Mouse (Mus musculus) WW6 (cell line): ENCODE results near the gene Ap1g1.
A peak's percentile ranks its signal among the peaks of the same experiment; 100 is the strongest.

Source experiments
- DNase-seq: peaks from one replicate; pipeline ENCODE4 v3.0.0-alpha.2; 2013; ENCODE audit warnings: low read depth, low spot score

The Ap1g1 gene

DNA sequence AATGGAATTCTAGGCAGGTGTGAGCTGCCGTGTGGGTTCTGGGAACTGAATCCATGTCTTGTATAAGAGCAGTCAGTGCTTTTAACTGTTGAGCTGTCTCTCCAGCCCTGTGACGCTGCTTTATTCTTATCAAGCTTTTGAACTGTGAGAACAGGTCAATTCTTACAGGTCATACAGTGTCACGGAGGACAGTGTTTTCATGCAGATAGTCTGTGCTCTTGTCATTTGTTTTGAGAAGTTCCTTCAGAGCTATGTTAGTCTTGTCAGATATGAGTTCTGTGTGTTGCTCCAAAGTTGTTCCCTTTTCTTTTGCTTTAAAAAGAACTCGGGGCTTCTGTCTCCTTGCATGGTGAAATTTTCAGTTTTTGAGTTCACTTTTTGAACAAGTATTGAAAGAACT, 2.2 kb downstream of the Ap1g1 start:
- no peak for DNase-seq

DNA sequence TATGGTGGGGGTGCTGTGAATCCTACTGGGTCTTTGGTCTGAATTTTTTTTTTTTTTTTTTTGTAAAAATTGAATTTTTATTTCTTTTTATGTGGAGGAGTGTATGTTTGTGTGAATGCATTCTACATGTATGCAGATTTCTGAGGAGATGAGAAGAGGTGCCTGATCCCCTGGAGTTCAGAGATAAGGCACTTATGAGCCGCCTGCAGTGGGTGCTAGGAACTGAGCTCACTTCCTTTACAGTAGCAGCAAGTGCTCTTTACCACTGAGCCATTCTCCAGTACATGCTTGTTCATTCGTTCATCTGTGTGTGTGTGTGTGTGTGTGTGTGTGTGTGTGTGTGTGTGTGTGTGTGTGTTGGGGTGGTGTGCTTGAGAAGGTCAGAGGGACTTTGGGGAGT, 12.6 kb downstream of the Ap1g1 start:
- no peak for DNase-seq

DNA sequence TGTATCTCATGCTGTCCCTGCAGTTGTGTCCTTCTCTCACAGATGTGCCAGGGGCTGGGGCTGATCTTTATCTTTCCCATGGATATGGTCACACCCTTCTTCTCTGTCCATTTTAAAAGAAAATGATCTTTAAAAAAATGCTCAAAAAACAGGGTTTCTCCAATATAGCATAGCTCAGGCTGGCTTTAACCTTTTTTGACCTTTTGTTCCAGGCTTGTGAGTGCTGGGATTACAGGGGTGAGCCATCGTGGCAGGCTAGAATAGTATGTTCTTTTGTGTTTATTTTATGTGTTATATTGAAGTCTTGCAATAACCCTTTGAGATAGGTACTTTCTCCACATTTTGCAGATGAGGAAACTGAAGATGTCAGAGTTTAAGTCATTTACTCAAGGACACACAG, 16.8 kb downstream of the Ap1g1 start:
- no peak for DNase-seq

DNA sequence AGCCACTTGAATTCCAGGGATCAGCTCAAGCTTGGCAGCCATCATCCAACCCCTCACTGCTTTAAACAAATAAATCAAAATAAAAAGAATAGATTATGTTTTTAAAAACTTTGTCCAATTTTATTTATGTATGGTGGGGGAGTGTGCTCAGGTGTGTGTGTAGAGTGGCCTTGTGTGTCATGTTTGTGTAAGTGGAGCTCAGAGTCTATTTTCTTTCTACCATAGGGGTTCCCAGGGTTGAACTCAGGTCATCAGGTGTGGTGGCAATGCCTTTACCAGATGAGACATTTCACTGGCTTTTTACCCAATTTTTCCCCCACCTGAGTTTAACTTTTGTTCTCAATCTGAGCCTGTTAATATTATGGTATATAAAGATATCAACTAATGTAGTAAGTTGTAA, 20.4 kb downstream of the Ap1g1 start:
- DNase-seq: no peak

DNA sequence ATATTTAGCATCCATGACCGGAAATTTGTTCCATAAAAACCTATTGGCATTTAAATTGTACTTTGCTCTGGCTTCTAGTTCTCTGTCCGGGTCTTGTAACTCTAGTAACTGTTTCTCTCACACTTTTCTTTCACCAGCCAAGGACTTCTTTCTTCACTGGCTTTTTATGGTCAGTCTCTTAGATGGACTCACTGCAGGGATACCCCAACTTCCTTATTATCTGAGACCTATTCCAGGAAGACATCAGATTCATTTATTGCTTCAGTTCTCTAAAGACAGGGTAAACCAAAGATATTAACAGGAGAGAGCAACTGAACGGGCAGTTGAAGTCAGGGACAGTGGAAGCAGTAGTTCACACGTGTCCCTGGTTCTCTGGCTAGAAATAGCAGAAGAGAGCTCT, 20.9 kb downstream of the Ap1g1 start:
- DNase-seq: no peak

DNA sequence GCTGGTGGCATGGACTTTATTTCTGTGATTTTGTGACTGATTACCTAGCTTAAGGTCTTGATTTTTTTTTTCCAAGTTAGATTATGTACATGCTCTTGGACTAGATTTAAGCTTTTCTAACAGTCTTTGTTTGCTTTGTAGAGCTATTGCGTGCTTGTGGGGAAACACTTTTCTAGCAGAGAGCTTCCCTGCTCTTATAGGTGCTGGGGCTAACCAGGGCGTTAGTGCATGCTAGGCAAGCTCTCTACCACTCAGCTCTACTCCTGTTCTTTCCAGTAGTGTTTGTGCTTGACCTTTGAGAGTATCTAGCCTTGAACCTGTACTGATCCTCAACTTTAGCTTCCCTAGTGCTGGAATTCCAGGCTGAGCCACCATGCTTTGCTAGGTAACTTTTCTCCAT, 22.0 kb downstream of the Ap1g1 start:
- DNase-seq: no peak

DNA sequence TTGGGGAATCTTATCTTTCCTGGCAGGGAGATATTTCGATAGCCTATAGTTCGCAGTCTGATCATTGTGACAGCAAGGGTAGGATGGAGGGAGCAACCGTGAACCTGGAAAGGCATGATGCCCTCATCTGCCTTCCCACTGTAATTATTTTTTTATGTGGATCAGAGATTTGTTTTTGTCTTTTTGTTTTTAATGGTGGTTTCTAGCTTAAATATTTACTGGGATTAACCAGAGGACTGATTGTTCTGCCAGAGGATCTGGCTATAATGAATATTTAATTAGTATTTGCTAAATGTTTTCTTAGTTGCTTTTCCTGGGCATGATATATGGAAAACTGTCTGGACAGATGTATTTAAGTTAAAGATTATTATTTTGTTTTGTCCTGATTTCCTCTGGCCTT, 24.9 kb downstream of the Ap1g1 start:
- DNase-seq: no peak

DNA sequence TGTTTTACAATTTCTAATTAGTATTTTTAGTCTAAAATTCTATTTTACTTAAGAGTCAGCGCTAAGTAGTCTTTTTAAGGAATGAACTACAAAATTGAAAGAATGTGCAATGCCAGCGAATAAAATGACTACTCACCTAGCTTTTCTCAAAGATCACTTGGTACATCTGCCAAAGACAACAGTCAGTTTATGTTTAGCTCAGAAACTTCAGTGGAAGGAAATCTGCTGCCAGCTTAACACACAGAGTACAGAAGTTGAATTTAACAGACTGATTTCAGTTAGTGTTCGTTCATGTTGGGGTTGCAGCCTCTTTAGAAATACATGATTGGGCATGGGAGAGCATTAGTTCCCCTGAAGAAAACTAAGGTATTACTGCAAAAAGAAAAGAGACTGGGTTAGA, 25.4 kb downstream of the Ap1g1 start:
- DNase-seq: no peak

DNA sequence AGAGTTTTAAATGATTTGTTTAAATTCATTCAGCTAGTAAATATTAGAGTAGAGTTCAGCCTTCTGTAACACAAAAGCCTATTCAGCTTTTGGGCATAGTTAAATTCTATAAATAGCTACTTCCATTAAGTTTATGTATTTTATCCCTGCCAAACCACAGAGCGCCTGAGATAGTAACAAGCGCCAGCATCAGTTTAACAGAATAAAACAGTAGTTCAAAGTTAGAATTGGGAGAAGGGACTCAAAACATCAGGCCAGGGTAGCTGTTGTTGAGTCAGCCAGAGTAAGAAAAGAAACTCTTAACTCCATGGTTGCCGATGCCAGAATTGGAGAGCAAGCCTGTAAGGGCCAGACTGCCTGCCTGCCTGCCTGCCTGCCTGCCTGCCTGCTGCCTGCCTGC, 28.2 kb downstream of the Ap1g1 start:
- no peak for DNase-seq

DNA sequence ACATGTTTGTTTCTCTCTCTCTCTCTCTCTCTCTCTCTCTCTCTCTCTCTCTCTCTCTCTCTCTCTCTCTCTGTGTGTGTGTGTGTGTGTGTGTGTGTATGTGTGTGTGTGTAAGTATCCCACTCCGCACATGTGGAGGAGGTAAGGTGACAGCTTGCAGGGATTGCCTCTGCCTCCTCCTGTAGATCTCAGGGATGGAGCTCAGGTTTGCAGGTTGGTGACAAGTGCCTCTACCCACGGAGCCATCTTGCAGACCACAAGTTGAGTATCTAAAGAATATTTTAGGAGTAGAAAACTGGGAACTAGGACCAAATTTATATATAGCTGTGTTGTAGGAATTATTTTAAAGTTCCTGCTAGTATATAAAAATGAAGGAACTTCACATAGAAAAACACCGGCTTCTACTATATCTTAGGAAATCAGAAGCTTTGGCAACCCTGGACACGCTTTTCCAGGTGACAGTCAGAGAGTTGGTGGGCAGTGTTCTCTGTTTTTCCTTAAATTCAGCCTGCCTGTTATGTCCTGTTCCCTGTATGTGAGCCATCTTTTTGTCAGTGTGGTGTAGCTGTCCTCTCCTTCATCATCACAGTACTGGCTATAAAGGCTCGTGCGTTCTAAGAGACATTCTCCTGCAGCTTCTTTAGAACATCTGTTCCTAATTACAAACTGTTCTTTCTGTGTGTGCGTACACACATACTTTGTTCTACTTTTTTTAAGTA, 29.2 kb downstream of the Ap1g1 start:
- DNase-seq: no peak

DNA sequence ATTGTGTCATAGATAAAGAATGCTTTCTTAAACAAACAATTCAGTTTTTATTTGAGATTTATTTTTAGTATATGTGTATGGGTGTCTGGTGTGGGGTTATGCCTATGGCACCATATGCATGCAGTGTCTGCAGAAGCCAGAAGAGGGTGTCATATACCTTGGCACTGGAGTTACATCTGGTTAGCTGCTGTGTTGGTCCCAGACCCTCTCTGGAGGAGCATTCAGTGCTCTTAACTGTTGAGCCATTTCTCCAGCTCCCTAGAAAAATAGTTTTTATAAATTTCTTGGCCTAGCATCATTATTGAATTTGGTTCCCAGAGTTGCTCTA, 29.7 kb downstream of the Ap1g1 start:
- DNase-seq: no peak

DNA sequence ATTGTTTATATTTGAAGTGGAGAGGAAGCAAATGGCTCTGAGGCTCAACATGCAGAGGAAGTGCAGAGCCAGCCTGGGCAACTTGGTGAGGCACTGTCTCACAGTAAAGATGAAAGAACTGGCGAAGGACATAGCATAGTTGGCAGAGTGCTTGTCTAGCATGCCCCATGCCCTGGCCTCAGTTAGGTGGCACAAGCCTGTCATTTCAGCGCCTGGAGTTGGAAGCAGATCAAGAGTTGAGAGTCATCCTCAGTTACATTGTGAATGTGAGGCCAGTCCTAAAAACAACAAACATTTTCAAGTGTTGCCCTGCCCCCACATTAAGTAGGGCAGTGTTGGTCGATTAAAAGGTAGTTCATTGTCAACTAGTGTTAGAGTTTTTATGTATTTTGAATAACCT, 32.1 kb downstream of the Ap1g1 start:
- no peak for DNase-seq

DNA sequence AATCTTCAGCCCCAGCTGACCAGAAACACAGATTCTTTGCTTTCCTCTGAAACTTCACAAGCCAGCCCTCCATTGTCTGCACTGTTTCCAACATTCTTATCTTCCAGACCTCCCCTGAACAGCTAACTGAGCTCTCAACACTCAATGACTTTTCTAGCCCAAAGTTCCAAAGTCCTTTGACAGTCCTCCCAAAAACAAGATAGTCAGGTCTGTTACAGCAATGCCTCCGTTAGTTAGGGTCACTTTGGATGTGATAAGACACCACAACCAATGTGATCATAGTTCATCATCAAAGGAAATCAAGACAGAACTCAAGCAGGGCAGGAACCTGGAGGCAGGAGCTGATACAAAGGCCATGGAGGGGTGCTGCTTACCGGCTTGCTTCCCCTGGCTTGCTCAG, 36.9 kb downstream of the Ap1g1 start:
- no peak for DNase-seq

DNA sequence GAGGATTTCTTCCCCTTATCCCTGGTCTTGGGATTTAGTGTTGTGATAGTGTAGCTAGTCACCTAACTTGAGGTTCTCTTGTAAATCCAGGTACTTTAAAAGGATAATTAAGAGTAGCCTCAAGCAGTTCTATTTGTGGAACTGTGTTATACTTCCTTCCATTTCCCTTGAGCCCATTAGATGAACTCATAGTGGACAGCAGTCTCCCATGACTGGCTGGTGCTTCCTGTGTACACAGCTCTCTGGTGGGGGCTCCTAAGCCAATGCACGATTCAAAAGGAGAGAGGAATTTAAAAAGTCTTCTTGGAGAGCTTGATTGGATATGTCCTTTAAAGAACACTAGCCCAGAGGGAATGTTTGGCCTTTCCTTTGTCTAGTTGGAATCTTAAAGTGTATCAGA, 39.6 kb downstream of the Ap1g1 start:
- no peak for DNase-seq

DNA sequence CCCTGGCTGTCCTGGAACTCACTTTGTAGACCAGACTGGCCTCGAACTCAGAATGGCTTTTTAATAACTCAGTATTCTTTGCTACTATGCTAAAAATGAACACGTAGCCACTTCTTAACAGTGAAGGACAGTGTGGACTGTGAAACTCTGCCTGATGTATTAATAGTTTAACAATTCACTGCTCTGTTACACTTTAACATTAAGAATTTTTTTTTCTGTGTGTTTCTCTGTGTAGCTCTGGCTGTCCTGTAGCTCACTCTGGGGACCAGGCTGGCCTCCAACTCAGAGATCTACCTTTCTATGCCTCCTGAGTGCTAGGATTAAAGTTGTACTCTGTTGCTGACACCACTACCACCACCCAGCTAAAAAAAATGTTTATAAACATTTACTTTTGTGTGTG, 45.2 kb downstream of the Ap1g1 start:
- DNase-seq: no peak

DNA sequence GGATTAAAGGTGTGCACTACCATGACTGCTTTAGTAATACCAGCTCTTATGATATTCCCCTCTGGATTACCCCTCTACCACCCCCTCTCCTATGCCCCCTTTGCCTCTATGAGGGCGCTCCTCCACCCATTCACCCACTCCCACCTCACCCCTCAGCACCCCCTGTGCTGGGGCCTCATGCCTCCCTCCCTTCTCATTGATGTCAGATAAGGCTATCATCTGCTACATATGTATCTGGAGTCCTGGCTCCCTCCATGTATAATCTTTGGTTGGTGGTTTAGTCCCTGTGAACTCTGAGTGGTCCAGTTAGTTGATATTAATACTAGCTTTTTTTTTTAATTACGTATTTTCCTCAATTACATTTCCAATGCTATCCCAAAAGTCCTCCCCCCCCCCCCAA, 61.5 kb downstream of the Ap1g1 start:
- no peak for DNase-seq

DNA sequence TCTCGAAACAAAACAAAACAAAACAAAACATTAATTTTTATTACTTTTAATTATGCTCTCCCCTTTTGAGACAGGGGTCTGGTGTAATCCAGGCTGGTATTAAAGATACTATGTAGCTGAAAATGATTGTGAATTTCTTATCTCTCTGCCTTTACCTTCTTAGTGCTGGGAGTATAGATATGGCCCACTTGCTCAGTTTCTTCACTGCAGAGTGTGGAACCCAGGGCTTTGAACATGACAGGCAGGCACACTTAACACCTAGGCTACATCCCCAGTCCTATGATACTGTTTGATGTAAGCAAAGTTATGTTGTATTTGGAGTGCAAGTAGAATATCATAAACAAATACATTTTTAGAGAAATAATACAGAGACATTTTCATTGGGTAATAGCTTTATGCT, 64.1 kb downstream of the Ap1g1 start:
- no peak for DNase-seq

DNA sequence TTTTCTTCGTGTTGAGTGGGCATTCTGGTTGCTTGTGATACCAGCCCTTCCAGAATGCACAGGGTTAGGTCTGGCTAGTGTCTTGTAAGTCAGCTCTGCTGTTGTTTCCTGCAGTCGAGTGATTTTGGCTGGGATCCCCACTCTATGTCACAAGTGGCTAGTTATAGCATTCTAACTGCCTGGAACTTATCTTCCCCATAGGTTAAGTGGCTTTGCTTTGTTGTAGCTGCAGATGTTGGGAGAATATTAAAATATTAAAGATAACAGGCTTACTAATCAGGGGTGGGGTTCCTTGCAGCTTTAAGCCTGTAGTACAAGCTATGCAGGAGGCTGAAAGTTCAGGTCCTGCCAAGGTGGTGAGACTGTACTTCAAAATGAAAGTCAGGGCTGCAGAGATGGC, 69.5 kb downstream of the Ap1g1 start:
- DNase-seq: no peak

DNA sequence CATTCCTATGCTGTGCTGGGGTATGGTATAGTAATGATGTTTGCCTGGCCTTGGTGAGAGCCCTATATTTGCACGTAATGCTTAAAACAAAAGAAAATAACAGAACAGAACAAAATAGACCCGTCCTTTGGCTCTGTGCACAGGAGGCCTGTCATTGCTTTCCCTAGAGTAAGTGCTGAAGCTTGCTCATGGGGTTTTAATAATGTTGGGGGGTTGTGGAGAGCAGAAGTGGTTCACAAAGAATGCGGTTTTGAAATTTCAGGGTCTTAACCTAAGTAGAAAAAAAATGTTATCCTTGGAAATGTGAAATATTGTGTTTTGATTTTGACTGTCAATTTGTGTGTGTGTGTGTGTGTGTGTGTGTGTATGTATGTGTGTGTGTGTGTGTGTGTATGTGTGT, 70.6 kb downstream of the Ap1g1 start:
- no peak for DNase-seq

DNA sequence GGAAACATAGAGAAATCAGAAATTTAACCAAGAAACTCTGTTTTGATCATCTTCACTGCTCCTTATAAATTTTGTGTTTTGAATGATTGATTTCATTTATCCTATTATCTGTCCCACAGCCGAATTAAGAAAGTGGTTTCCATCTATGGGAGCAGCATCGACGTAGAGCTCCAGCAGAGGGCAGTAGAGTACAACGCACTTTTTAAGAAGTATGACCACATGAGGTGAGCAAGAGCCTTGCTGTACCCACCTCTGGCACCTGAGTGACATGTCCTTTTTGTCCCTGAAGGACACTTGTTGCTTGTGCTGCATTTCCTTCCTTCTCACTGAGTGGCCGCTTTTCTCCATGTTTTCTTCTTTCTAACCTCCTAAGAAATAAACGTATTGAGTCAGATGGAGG, 75.1 kb downstream of the Ap1g1 start:
- DNase-seq: peak; percentile 61

DNA sequence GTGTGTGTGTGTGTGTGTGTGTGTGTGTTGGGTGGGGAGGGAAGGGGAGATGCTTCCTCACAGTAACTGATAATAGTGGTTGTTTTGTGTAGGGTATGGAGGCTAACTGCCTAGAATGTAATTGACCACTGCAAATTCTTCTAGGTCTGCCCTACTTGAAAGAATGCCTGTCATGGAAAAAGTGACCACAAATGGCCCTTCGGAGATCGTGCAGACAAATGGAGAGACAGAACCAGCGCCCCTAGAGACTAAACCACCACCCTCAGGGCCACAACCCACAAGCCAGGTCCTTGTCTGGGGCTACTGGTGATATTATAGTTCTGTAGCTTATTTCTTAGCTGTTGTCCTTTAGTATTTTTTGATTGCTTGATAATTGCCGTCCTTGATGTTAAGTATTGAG, 76.2 kb downstream of the Ap1g1 start:
- no peak for DNase-seq

DNA sequence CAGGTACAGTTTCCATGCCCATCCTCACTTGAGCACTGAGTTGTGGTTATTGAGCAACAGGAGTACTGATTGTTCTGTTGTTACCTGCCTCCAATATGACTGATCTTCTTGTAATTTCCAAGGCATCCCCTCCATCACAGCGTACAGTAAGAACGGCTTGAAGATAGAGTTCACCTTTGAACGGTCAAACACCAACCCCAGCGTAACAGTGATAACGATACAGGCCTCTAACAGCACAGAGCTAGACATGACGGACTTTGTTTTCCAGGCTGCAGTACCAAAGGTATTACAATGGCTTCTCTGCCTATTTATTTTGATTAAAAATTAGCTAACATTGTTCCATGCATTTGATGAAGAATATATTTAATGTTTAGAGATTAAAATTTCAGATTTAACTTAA, 77.1 kb downstream of the Ap1g1 start:
- no peak for DNase-seq

DNA sequence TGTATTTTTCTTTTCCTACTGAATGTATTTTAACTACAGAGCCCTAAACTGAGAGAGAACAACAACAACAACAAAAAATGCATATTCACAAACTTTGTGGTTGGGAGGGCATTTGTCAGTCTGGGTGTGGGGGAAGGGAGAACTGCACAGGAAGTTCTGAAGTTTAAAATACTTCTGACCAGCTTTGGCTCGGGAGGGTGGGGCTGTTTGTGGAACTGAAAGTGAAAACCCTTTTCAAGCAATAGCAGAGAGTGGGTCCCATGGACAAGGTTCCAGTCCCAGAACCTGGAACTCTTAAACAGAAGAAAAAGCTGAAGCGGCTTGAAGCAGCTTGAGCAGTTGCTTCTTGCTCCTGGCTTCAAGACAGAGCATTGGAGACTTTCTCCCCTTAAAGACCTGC, 85.0 kb downstream of the Ap1g1 start:
- no peak for DNase-seq

DNA sequence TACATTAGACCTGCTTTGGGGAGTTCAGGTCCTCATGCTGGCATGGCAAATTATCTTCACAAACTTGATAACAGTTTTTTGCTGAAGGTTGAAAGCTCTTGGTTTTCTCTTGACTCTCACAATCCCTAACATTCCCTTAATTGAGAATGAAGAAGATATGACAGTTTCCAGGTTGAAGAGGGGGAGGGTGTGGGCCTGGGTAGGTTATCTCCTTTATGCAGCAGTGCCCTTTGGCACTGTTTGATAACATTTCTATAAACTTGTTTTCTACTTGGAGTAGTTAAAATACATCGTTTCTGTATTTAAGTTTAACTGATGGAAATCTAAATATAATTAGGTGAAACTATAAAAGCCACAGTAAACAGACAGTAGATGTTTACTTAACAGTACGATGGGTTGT, 86.4 kb downstream of the Ap1g1 start:
- DNase-seq: no peak

DNA sequence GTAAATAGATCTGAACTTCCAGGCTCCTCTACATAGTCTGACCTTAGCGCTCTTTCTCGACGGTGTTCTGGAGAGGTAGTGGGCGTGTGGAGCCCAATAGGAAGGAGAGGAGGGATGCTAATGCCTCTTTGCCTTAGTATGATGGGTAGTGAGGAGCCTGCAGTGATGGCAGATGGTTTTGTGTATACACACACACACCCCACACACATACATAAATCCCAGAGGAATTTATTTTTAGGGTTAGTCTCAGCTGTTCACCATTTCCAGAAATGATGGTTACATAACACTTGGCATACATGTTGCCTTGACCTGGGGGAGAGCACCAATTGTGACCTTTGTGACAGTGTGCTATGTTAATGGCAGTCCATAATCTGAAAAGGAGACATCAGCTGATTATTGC, 87.2 kb downstream of the Ap1g1 start:
- DNase-seq: no peak
